ENCODE assay signal across 10 mouse cellular contexts in genomic region chr10:99555658-99556352, GRCm38 (mm10).
DNase-seq lines count a peak whose midpoint lies in the region; ATAC-seq and TF ChIP-seq lines count a peak whose summit lies in the region.
"Had no signal": no experiment of that assay in that cellular context is flagged by ENCODE, and none has a peak within 500 bp of the region (broad histone marks: within the 10 kb centered on the region; RNA-seq: fewer than 3 reads in every experiment).

No protein-coding gene starts in this region.

- H3K4me2 ChIP-seq in heart, embryonic 11.5 days = 0 out of 2 replicates have a peak overlapping the region, but pooled peaks have one; percentile 7
- no peak overlapping the region for H3K4me2 ChIP-seq in heart, embryonic 12.5 days
- H3K4me2 ChIP-seq in embryonic facial prominence, embryonic 11.5 days (ENCODE audit: low read depth, low read length) = no peak overlapping the region
- peak overlapping the region; percentile 48 for H3K4me2 ChIP-seq in intestine, postnatal 0 days (replicated peaks; ENCODE audit: low read depth)
- H3K4me2 ChIP-seq: liver, embryonic 13.5 days had no signal

- H3K27ac ChIP-seq in heart, embryonic 11.5 days (ENCODE audit: low read depth, low read length) = no peak overlapping the region
- no peak overlapping the region for H3K27ac ChIP-seq in heart, embryonic 12.5 days (ENCODE audit: poor library complexity, severe bottlenecking)
- 0 out of 2 replicates have a peak overlapping the region, but pooled peaks have one; percentile 28 for H3K27ac ChIP-seq in embryonic facial prominence, embryonic 11.5 days (replicated peaks; ENCODE audit: low read depth, low read length)
- no peak overlapping the region for H3K27ac ChIP-seq in intestine, postnatal 0 days (ENCODE audit: low read depth, low read length)
- H3K27ac ChIP-seq: liver, embryonic 13.5 days had no signal

- DNase-seq in MN1 (ENCODE audit: low spot score) = peak; percentile 51
- DNase-seq in embryonic facial prominence, embryonic 11.5 days (ENCODE audit: low spot score) = peak; percentile 69
- no peak for DNase-seq in frontal cortex, postnatal 25 days (ENCODE audit: low spot score in 2 of 2)
- DNase-seq in layer of hippocampus, adult 9-11 months = no peak
- DNase-seq: liver, embryonic 13.5 days; thymus, postnatal 36 days had no signal

- WGBS in heart, embryonic 11.5 days (ENCODE audit: insufficient replicate concordance) = 59% methylated on average over 12 of the region's 12 CpGs
- 66% methylated on average over 12 of the region's 12 CpGs for WGBS in heart, embryonic 12.5 days
- WGBS in embryonic facial prominence, embryonic 11.5 days = 37% methylated on average over 12 of the region's 12 CpGs
- WGBS in intestine, postnatal 0 days = 51% methylated on average over 12 of the region's 12 CpGs

- no peak overlapping the region for H3K4me3 ChIP-seq in heart, embryonic 11.5 days (ENCODE audit: low read depth, low read length)
- H3K4me3 ChIP-seq in heart, embryonic 12.5 days = no peak overlapping the region
- no peak overlapping the region for H3K4me3 ChIP-seq in embryonic facial prominence, embryonic 11.5 days (ENCODE audit: low read depth, low read length)
- H3K4me3 ChIP-seq in intestine, postnatal 0 days (ENCODE audit: low read depth, low read length) = no peak overlapping the region
- H3K4me3 ChIP-seq: liver, embryonic 13.5 days had no signal

- no peak overlapping the region for H3K9ac ChIP-seq in heart, embryonic 11.5 days (ENCODE audit: low read depth, low read length)
- H3K9ac ChIP-seq in heart, embryonic 12.5 days = no peak overlapping the region
- H3K9ac ChIP-seq in embryonic facial prominence, embryonic 11.5 days (replicated peaks; ENCODE audit: low read length) = no peak overlapping the region
- H3K9ac ChIP-seq in intestine, postnatal 0 days (ENCODE audit: low read depth, low read length) = no peak overlapping the region
- H3K9ac ChIP-seq: liver, embryonic 13.5 days had no signal

- TF ChIP-seq CTCF in intestine, postnatal 0 days (IDR thresholded peaks at IDR 0.05; ENCODE audit: low read depth) = no peak

- H3K36me3 ChIP-seq in heart, embryonic 11.5 days (ENCODE audit: control insufficient read depth, insufficient read depth, low read length) = no peaks in the 10 kb centered on the region
- no peaks in the 10 kb centered on the region for H3K36me3 ChIP-seq in heart, embryonic 12.5 days
- no peaks in the 10 kb centered on the region for H3K36me3 ChIP-seq in embryonic facial prominence, embryonic 11.5 days (replicated peaks; ENCODE audit: control insufficient read depth, insufficient read depth, low read depth, low read length)
- H3K36me3 ChIP-seq in intestine, postnatal 0 days (ENCODE audit: control insufficient read depth, insufficient read depth) = no peaks in the 10 kb centered on the region
- H3K36me3 ChIP-seq: liver, embryonic 13.5 days had no signal

- no peak for ATAC-seq in heart, embryonic 11.5 days (replicated peaks; ENCODE audit: insufficient number of reproducible peaks, low FRiP score, low TSS enrichment)
- no peak for ATAC-seq in heart, embryonic 12.5 days (ENCODE audit: insufficient number of reproducible peaks, low FRiP score)
- peak; percentile 72 for ATAC-seq in embryonic facial prominence, embryonic 11.5 days (replicated peaks; ENCODE audit: insufficient number of reproducible peaks, low FRiP score, low TSS enrichment, low read depth)
- peak; percentile 87 for ATAC-seq in intestine, postnatal 0 days
- ATAC-seq in erythroblast, adult 5-6 weeks (replicated peaks; ENCODE audit: low FRiP score, poor library complexity, severe bottlenecking) = no peak

- H3K27me3 ChIP-seq in heart, embryonic 11.5 days (ENCODE audit: control insufficient read depth, insufficient read depth, low read length) = no peaks in the 10 kb centered on the region
- no peaks in the 10 kb centered on the region for H3K27me3 ChIP-seq in heart, embryonic 12.5 days (replicated peaks)
- no peaks in the 10 kb centered on the region for H3K27me3 ChIP-seq in embryonic facial prominence, embryonic 11.5 days (ENCODE audit: control insufficient read depth, insufficient read depth, low read length)
- no peaks in the 10 kb centered on the region for H3K27me3 ChIP-seq in intestine, postnatal 0 days (replicated peaks; ENCODE audit: control insufficient read depth, insufficient read depth, low read length)
- H3K27me3 ChIP-seq: liver, embryonic 13.5 days had no signal

- H3K4me1 ChIP-seq in heart, embryonic 11.5 days (ENCODE audit: control insufficient read depth, insufficient read depth, low read length) = peaks cover 3% of the 10 kb centered on the region
- H3K4me1 ChIP-seq in heart, embryonic 12.5 days (replicated peaks) = peaks cover 3% of the 10 kb centered on the region
- H3K4me1 ChIP-seq in embryonic facial prominence, embryonic 11.5 days (ENCODE audit: control insufficient read depth, insufficient read depth, low read length) = no peaks in the 10 kb centered on the region
- H3K4me1 ChIP-seq in intestine, postnatal 0 days (replicated peaks; ENCODE audit: control insufficient read depth, insufficient read depth, low read length) = no peaks in the 10 kb centered on the region
- H3K4me1 ChIP-seq: liver, embryonic 13.5 days had no signal

- H3K9me3 ChIP-seq in heart, embryonic 11.5 days (replicated peaks; ENCODE audit: control insufficient read depth, low read length) = no peaks in the 10 kb centered on the region
- no peaks in the 10 kb centered on the region; the same call in none of the 2 replicates for H3K9me3 ChIP-seq in heart, embryonic 12.5 days (replicated peaks)
- H3K9me3 ChIP-seq in embryonic facial prominence, embryonic 11.5 days (replicated peaks; ENCODE audit: control insufficient read depth, low read length) = no peaks in the 10 kb centered on the region
- H3K9me3 ChIP-seq in intestine, postnatal 0 days (ENCODE audit: control insufficient read depth) = no peaks in the 10 kb centered on the region
- H3K9me3 ChIP-seq: liver, embryonic 13.5 days had no signal

Comparison
In these comparisons a context has a peak if more than half of its experiments do, and no peak if none do; other contexts are left out.
1. H3K4me2 ChIP-seq: peak in heart, embryonic 11.5 days (single experiment) and intestine, postnatal 0 days (single experiment); none in heart, embryonic 12.5 days (single experiment) and embryonic facial prominence, embryonic 11.5 days (single experiment).
2. ATAC-seq: peak in embryonic facial prominence, embryonic 11.5 days (single experiment) and intestine, postnatal 0 days (single experiment); none in heart, embryonic 11.5 days (single experiment), heart, embryonic 12.5 days (single experiment) and erythroblast, adult 5-6 weeks (single experiment).
3. DNase-seq: peak in MN1 (single experiment) and embryonic facial prominence, embryonic 11.5 days (single experiment); none in frontal cortex, postnatal 25 days (0 of 2) and layer of hippocampus, adult 9-11 months (single experiment).